Mouse (Mus musculus) lung, postnatal 0 days (tissue): ENCODE measurements around the gene Gcdh.

Experiments used
- CTCF ChIP-seq: IDR thresholded peaks from 2 replicates; pipeline ENCODE4 v1.5.1; 2016; ENCODE audit warnings: antibody characterized with exemption, mild to moderate bottlenecking
- EP300 ChIP-seq: IDR thresholded peaks from 2 replicates; pipeline ENCODE4 v1.6.1; 2016; ENCODE audit warnings: antibody characterized with exemption, mild to moderate bottlenecking, control low read depth

DNA sequence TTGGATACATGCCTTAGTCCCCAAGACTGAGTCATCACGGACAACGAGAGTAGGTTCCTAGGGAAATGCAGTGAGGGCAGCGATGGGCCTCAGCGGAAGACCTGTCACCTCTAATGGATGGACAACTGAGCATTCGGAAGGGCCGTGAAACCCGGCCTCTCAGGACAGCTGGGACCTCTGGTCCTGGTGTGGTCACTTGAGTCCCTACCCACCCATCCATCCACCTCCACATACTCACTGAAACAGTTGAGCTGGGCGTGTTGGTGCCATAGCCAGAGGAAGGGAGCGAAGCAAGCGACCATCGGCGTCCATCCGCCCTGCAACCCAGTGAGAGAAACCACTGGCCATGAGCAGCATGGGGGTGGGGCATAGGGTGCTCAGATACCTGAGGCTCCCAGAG, 36.9 kb upstream of the Gcdh start:
- TF ChIP-seq EP300 (no peak), CTCF (no peak)
